Mouse (Mus musculus) lung, postnatal 0 days (tissue): ENCODE data around the gene Tspan17.

Source experiments
- CTCF ChIP-seq: IDR thresholded peaks from 2 replicates; pipeline ENCODE4 v1.5.1; 2016; ENCODE audit warnings: antibody characterized with exemption, mild to moderate bottlenecking
- EP300 ChIP-seq: IDR thresholded peaks from 2 replicates; pipeline ENCODE4 v1.6.1; 2016; ENCODE audit warnings: antibody characterized with exemption, mild to moderate bottlenecking, control low read depth

- peak; percentile 77 for TF ChIP-seq CTCF
- TF ChIP-seq EP300: no peak
Observed at GRCm38 (mm10) chr13:54758045-54758755, 31.0 kb upstream of the Tspan17 start.
